Mouse (Mus musculus): ENCODE results near the gene Tex37. TPM values are rescaled to one million over a fixed set of nuclear protein-coding genes. Genes with fewer than 3 reads are reported as not detected.

Tex37 gene
- not detected in 2 replicates for polyA plus RNA-seq (2012)

DNA sequence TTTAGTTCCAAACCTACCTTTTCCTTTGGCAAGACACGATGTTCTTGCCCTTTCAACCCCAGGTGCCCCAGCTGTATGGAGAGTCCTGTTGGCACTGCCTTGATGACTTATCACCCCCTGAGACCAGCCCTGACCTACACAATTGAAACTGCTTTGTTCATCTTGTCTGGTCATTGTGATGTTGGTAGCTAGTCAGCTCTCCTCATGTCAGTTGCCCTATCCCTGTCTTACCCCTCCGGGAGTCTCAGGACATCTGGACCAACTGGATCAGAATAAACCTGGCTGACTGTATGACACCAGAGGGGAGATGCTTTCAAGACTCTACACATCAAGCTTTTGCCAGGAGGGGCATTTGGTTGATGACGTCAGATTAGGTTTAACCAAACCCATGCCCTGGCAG is at the start of gene Tex37:
Gene Tex37, minus strand, starts transcription at position 101 of the 400 bp plus-strand sequence.
- TF ChIP-seq GATA1 (IDR thresholded peaks at IDR 0.05; ENCODE audit: low read length): no peak

DNA sequence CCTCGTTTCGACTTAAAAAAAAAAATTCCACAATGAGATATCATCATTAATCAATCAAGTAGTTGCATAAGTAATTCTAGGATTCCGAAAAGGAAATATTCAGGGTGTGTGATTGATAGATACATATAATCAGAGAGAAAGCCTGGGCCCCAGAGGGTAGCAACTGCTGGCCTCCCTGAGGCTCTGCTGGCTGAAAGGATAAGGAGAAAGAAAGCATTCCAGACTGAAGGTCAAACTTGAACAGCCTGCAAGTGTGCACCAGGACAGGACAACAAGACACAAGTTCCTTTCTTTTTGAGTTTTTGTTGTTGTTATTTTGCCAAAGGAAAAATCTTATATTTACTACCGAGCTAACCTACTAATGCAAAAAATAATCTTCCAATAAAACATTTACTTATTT is 49.6 kb upstream of the Tex37 start:
- no peak for TF ChIP-seq GATA1 (IDR thresholded peaks at IDR 0.05; ENCODE audit: low read length)

DNA sequence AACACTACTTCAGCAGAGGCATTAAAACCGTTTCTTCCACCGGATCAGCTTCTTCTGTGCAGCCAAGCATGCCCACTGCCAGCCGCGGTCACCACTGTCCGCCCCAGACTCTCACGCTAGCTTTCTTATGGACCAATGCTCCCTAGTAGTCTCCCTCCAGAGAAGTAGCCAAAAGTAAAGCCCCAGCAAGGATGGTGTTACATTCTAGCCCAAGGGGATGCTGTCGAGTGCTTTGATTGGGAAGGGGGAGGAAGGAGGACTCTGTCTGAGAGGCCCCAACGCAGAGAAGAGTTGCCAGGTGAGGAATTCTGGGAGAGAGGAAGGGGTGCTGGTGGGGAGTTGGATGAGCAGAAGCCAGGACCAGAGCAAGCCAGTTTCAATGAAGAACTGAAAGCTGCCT is 48.7 kb upstream of the Tex37 start:
- no peak for TF ChIP-seq GATA1 (IDR thresholded peaks at IDR 0.05; ENCODE audit: low read length)

DNA sequence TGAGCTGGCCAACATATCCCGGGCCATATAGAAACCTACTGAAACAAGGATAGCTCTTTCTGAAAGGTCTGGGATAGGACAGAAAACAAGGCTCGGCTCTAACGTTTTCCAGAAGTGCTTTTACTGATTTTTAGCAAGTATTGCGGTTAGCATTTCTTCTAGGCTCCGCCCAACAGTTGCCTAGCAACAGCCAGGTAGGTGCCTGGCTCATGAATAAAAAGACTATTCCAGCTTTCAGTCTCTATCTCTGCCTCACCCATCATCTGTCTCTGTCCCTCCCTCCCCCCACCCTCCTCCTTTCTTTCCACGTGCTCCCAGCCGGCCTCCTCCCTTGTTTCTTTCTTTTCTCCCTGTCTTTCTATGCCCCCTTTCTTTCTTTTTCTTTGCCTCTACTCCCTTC is 47.0 kb upstream of the Tex37 start:
- TF ChIP-seq GATA1 (IDR thresholded peaks at IDR 0.05; ENCODE audit: low read length): no peak

DNA sequence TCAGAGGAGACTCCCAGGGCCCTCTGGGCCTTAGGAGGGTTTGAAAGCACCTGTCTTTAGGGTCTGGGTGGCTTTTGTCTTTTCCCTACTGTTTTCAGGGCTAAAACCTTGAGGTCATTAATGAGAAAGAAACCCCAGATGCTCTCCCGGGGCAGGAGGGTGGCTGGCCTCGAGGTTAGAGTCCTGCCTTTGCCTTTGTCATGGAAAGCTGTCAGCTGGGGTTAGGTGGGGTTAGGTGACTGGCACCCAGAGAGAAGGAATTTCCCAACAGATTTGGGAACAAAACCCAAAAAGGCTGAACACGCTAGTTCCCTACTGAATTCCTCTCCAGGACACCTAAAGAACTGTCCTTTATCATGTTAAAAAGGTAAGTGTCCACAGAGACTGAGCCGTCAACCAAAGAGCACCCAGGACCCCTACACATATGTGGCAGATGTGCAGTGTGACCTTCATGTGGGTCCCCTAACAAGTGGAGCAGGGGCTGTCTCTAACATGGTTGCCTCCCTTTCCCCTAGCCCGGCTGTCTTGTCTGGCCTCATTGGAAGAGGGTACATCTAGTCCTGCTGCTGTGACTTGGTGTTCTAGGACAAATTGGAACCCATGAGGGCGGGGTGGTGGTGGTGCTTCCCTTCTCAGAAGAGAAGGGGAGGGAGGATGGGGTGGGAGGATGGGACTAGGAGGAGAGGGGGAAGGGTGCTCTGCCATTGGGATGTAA is 45.5 kb upstream of the Tex37 start:
- TF ChIP-seq GATA1 (IDR thresholded peaks at IDR 0.05; ENCODE audit: low read length): no peak

DNA sequence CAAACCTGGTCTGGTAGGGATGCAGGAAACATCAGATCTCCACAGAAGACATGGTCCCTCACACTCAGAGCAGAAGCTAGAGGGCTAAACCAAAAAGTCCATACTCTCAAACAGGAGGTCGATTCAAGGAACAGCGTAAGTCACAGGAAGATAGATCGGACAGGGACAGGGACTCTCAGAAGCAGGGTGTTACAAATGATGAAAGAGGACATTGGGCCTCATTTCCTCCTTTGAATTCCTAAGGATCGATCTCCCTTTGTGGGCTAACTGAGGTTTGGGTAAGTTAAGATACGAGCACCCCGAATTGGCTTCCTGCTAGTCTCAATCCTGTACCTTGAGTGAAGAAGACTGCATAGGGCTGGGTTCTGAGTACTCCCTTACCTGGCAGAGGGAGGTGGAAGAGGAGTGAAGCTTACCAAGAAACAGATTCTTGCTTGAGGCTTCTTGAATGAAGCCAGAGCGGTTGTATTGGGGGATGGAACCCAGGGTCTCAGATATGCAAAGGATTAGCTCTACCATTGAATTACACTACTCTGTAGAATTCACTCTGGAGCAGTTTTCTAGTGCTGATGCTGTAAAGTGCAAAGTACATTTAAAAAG is 38.7 kb upstream of the Tex37 start:
- TF ChIP-seq GATA1 (IDR thresholded peaks at IDR 0.05; ENCODE audit: low read length): no peak

DNA sequence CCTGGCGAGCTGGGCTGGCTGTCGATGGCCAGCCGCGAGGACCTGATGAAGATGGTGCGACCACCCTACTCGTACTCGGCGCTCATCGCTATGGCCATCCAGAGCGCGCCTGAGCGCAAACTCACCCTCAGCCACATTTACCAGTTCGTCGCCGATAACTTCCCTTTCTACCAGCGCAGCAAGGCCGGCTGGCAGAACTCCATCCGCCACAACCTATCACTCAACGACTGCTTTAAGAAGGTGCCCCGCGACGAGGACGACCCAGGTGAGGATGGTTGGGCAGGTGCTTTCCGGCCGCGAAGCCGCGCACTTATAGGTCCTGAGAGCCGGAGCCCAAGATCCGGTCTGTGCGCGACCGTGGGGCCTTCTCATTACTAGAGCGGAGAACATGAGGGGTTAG is 38.2 kb upstream of the Tex37 start:
- TF ChIP-seq GATA1 (IDR thresholded peaks at IDR 0.05; ENCODE audit: low read length): no peak

DNA sequence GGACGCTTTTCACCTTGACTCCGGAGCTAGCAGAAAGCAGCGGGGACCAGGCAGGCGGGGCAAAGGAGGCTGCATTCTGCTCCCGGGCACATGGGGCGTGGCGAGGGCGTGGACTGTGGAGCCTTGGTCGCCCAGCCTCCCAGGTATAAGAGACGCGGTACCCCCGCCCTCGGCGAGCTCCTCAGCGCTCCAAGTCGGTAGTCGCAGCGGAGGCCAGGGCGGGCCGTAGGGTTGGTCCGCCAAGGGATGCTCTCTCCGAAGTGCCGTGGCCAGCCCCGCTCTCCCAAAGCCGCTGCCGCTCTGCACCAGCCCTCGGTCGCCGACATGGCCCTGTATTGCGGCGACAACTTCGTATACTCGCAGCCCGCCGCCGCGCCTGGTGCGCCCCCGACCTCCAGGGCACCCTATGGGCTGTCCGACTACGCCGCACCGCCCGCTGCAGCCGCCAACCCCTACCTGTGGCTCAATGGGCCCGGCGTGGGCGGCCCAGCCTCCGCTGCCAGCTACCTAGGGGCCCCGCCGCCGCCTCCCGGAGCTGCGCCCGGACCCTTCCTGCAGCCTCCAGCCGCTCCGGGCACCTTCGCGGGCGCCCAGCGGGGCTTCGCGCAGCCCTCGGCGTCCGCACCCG is 37.7 kb upstream of the Tex37 start, which contains the start of gene Foxi3:
Gene Foxi3, plus strand, starts transcription at position 247 of the 628 bp plus-strand sequence.
- no peak for TF ChIP-seq GATA1 (IDR thresholded peaks at IDR 0.05; ENCODE audit: low read length)

DNA sequence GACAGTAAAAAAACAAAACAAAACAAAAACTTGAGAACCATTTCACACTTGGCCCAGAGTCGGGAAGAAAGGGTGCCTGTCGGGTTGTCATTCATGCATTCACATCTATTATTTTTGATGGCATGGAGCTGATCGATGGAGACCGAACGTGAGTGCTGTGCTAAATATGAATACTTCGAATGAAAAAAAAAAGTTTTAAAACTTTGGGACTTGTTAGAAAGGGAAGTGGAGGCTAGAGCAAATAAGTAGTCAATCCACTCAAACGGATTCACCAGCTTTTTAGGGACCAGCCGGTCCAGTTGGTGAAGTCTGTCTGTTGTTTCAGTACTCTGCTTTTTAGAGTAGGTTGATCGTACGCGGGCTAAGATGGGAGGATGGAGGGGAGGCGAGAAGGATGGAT is 37.1 kb upstream of the Tex37 start:
- no peak for TF ChIP-seq GATA1 (IDR thresholded peaks at IDR 0.05; ENCODE audit: low read length)

DNA sequence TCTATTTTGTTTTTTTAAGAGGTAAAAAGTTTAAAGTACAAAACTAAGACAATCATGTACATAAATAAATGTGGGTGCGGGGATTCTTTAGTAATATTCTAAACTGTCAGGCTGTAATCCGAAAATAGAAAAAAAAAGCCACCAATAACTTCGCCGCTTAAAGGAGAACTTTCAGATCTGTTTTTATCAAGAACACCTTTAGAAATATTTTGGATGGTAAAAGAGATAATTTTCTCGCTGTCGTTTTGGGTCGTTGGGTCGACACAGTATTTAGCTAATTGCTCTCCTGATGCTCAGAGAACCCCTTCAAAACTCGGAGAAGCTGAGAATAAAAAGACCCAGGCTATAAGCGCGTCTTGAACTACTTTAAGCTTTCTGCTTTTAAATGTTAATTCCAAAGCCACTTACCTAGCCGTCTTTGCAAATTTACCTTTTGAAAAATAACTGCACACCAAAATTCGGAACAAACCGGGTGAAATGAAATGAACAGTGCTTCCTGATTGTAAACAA is 36.6 kb upstream of the Tex37 start:
- TF ChIP-seq GATA1 (IDR thresholded peaks at IDR 0.05; ENCODE audit: low read length): no peak

DNA sequence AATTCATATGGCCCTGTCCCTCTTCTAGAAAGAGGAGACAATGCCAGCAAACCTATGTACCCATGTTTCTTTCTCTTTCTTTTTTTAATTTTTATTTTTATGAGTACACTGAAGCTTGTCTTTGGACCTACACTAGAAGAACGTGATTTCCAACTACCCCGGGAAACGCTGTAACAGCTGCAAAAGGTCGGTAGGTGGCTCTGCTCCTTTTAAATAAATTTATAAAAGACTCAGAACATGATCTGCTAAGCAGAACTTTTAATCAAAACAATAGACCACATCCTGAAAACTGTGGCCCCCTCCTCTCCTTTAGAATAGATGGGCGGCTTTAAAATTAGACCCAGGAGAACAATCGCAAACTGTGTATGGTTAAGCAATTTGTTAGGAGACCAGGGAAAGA is 35.3 kb upstream of the Tex37 start:
- no peak for TF ChIP-seq GATA1 (IDR thresholded peaks at IDR 0.05; ENCODE audit: low read length)

DNA sequence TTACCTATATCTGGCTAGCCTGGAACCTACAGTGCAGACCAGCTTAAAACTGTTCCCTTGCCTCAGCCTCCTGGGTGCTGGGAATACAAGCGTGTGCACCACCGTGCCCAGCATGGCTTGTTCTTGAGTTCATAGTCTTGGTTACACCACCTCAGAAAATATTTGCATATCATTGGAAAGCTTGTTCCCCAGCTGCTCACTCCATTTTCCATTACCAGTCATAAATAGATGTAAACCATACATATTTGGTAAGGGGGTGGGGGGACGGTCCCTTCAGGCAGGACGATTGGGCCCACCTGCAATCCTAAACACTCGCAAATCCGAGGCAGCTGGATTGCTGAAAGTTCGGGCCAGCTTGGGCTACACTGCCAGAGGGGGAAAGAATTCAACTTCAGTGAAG is 34.5 kb upstream of the Tex37 start:
- TF ChIP-seq GATA1 (IDR thresholded peaks at IDR 0.05; ENCODE audit: low read length): no peak

DNA sequence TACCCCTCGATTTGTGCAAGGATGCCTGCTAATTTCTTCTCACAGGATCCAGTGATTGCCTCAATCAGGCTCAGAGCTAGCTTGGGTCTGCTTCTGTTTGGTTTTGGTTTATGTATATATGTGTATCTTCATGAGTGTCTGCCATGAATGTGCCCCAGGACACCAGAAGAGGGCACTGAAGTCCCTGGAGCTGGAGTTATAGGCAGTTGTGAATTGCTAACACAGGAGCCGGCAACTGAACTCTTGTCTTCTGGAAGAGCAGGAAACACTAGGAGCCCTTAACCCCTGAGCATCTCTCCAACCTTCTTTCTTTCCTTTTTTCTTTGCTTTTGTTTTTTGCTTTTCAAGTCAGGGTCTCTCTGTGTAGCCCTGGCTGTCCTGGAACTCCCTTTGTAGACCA is 13.1 kb upstream of the Tex37 start:
- TF ChIP-seq GATA1 (IDR thresholded peaks at IDR 0.05; ENCODE audit: low read length): no peak

DNA sequence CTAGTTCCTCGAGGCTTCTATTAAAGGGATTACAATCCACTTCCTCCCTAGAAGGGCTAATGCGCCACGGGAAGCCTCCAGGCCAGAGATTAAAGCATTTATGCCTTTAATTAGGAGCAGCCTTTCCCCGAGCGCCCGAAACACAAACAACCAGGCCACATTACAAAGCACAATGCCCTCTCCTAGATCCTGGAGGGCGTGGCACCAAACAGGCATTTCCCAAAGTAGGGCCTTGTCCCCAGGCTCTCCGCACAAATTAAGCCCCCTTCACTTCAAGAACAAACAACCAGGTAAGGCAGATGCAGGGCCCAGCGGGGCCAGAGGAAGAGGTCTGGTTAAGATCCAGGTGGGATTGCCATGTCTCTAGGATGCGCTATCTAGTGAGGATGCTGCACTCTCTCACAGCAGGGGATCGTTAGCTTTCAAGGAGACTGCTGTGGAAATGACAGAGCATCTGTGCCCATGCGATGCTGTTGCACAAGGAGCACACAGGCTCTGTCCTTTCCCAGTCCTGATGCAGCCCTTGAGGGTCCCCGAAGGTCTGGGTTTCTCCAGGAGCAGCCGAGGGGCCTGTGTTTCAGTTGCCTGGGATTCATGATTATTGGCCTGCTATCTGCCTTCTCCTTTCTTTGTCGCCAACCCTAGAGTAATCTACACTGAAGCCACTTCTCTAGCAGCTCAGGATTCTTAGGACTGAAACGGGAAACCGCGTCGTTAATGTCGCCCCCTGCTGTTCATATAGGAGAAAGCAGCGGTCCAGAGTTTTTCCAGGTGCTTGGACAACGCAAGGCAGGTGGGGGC is 2.7 kb upstream of the Tex37 start:
- TF ChIP-seq GATA1 (IDR thresholded peaks at IDR 0.05; ENCODE audit: low read length): no peak

DNA sequence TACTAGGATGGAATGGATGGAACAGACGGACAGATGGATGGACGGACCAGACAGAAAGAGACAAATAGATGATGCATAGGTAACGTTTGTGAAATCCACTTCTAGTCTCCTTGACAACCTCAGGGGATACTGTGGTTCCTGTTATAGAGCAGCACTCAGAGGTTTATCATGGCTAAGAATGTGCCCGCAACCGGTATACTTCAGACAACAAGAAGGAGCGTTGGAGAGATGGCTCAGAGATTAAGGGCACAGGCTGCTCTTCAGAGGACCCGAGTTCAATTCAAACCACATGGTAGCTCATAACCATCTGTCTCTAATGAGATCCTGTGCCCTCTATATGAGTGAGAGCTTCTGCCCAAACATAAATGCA is 6.3 kb downstream of the Tex37 start:
- no peak for TF ChIP-seq GATA1 (IDR thresholded peaks at IDR 0.05; ENCODE audit: low read length)
